Mouse (Mus musculus): Measurements from ENCODE around the gene Slc35e3.

Gene Slc35e3

DNA sequence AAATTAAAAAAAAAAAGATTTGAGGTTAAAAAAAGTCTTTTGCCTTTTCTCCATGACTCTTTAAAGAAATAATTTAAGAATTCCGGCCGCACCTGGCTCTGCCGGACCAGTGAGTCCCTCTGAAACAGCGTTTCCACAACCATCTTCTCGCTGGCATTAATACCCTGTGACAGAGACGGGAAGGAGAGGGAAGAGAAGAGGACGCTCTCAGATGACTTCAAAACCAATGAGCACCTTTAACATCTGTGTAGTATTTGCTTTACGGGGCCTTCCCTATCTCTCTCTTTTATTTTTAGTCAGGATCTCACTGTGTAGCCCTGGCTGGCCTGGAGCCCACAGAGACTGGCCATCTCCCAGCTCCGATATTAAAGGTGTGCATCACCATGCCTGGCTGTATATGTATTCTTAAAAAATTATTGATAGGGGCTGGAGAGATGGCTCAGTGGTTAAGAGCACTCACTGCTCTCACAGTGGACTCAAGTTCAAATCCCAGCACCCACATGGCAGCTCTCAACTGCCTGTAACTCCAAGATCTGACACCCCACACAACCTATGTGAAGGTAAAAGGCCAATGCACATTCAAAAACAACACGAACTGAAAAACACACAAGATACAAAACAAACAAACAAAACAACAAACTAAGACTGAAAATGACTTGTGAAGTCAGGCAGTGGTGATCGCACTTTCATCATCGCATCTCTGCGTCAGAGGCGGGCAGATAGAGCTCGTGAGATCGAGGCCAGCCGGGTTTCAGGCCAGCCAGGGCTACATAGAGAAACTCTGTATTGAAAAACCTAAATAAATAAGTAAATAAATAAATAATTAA lies 31.5 kb upstream of the Slc35e3 start:
- intact Hi-C loops (cut with DNase I), result no loop called here

DNA sequence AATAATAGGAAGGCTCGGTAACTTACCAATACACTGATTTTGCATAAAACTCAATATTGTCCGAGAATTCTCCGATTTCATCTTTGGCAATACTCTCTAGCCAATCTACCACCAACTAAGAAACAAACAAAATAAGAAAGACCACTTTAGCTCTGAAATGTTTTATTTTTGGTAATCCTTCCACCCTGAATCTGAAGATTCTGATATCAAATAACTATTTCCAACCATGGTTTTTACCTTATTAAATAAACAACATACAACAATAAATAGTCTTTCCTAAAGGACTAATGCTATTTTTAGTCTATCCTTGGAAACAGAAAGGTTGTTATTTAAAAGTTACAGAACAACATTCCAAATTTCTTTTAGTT lies 30.9 kb upstream of the Slc35e3 start:
- intact Hi-C loops (cut with DNase I), result no loop called here

DNA sequence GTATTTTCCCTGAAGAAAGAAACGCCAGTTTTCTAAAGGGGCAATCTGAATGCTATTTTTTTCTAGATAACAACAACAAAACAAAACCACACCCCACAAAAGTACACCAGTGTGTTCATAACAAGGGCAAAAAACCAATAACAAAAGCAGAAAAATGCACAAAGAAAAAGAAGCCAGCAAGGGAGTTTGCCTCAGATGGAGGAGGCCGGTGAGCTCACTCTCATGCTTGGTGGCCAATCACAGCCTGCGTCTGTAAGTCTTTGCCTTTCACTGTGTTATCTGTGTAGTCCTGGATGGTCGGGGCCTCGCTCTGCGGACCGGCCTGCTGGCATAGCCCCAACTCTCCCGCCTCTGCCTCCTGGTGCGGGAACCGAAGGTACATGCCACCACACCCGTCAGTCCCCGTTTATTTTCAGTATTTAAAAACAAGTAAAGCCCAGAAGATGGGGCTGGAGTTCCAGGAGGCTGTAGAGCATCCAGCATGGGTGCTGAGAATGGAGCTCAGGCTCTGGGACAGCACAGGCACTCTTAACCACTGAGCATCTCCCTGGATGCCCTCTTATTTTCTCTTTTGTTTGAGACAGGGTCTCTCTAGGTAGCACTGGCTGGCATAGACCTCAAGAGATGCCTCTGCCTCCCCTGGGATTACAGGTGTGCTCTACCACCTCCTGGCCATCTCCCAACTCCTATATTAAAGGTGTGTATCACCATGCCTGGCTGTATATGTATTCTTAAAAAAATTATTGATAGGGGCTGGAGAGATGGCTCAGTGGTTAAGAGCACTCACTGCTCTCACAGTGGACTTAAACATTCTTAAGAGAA lies 30.3 kb upstream of the Slc35e3 start:
- intact Hi-C loops (cut with DNase I), result no loop called here

DNA sequence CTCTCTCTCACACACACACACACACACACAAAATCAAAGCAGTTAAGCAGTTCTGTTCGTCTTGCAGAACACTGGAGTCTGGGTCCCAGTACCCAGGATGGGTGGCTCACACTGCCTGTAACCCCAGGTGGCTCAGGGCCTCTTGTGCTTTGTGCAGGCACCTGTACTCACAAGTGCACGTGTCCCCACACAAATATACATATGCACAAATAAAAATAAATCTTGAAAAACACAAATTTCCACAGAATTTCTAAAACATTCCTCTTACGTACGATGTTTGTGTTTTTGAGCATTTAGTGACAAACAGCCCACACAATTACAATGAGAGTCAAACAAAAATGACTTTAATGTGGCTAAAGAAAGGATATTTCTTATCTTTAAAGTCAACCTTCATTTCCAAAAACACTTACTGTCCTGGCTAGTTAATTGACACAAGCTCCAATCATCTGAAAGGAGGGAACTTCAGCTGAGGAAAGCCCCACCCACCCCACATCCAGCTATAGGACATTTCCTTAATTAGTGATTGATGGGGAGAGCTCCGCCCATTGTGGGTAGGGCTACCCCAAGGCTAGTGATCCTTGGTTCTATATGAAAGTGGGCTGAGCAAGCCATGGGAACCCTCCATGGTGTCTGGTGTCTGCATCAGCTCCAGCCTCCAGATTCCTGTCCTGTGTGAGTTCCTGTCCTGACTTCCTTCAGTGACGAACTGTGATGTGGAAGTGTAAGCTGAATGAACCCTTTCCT lies 29.4 kb upstream of the Slc35e3 start:
- intact Hi-C loops (cut with DNase I), result no loop called here

DNA sequence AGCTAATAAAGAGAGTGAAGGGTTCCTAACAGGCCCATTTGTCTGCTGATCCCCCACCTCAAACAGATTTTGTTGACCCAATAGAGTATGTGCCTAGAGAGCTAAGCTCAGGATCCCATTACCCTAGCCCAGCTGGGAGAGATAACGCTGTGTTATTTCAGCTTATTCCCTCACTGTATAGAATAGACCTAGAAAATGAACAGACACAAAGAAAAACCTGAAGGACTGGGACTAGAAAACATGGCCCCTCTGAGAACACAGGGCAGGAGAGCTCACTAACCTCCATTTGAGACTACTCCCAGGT lies 28.6 kb upstream of the Slc35e3 start:
- intact Hi-C loops (cut with DNase I), result no loop called here

DNA sequence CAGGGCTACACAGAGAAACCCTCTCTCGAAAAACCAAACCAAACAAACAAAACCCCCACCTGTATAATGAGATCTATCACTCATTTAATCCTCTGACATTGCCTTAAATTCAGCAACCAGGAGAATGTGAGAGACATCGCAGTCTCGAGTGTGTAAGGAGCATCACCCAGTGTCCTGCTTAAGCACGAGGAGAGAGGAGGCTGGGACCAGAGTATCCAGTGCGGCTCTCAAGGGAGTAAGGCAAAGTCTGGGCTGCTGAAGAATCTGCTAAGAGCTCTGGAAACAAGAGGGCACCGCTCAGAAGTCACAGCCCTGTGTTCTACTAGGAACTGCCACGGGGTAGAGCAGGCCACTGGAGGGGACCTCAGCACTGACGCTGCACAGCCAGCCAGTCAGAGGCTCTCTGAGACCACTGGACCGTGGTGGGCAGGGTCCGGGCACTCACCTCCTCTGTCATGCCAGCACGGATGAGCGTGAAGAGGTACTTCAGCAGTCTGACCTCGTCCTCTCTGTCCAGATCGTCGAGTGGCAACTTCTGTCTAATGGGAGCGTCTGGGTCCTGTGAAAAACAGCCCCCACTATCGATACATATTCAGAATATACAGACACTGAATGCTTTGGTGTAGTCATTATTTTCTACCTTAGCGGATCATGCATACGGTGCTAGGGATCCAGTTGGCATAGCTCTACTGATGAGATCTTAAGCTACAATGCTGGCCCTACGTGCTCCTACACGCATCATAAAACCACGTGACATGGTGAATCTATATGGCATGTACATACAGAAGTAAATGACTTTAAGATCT lies 28.0 kb upstream of the Slc35e3 start:
- intact Hi-C loops (cut with DNase I), result no loop called here

DNA sequence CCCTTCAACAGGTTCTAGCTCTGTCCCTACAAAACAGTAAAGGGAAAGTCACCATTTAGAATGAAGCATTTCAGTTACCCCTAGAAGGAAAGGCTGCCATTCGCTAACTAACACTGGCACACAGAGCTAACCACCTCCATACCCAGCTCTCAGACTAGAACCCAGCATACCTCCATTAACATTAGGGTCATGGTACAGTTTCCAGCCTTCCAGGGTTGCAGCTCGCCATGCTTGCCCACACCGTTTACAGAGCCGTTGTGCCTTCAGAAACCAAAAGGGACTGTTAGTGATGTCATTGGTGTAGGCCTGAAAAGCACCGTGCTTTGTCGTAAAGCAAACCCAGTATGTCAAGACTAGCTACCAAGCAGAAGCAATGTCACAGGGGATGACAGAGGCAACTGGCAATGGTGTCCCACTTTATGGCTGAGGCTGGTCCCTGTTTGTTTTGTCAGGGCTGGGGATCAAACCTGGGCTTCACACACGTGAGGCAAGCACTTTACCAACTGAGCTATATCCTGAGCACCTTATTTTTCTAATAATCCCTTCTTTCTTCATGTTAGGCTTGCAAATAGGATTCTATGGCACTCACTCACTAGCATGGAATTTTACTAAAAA lies 27.0 kb upstream of the Slc35e3 start:
- intact Hi-C loops (cut with DNase I), result no loop called here

DNA sequence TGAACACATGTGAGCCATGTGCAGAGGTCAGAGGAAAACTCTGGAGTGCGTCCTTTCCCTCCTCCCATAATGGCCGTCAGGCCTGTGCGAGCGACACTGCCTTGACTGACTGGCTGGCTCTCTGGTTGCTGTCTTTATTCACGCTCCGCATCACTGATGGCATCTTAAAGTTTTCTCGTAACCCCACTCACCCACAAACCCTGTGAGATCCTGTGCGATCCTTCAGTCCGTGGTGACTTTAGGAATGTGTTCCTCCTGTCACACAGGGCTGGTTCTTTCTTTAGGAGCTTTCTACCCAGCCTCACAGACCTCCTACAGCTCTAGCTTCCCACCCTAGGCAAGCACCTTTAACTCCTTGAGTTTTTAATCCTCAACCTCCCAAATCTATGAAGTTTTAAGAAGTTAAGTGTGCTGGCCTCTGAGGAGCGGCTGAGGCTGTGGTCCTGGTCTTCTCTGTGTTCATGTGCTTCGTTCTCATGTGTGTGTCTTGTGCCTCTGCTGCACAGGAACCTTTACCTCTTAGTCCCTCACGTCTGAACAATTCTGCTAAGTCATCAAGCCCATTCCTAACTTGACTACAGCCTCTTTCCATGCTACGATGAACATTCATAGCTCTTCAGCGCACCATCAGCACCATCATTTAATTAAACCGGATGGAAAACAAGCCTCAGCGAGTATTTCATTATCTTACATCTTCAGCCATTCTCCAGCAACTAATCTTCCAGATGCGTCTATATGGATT lies 26.4 kb upstream of the Slc35e3 start:
- intact Hi-C loops (cut with DNase I), result no loop called here

DNA sequence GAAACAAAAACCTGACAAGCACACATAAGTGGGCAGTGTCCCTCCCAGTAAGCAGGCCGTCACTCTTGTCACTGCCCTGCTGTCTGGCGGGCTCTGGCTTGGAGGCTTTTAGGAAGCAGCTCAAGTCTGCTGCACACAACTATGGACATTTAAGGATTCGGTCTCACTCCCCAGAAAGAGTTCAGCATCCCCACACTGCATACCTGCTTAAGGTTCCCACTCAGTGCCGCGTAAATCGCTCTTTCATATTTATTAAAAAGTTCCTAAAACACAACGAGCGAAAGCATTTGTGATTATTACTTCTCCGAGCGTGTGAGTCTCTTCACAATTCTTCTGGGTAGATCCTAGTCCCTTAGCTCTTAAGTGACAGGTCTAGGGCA lies 25.0 kb upstream of the Slc35e3 start:
- intact Hi-C loops (cut with DNase I), result no loop called here

DNA sequence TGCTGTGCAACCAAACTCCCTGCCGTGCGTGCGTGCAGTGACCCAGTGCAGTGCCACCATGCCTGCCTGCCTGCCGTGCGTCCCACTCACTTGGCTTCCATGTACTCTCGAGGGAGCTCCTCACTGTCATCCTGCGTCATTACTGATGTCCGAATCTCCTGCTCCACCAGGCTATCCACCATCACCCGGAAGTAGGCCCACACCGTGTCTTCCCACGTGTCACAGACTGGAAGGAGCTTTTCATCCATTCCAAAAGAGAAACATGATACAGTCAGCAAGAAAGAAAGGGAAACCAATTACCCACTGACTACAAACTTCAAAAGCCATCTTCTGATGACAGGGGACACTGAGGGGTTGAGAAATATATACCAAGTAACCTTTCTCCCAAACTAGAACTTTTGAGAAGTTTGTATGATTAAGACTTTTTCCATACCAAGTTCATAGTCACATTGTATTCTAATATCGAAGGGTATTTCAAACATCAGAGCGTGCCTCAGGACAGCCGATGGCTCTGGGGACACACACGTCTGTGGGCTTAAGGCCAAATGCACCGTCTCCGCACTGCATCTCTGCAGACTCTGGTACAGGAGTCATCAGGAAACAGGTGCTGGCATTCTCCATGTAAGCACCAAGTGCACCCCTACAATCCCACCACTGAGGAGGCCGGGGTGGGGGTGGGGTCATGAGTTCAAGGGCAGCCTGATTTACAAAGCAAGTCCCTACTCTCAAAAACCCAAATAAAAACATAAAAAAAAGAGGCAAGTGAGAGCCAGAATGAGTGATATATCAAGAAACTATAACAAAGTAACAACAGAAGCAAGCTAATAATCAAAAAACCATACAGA lies 24.3 kb upstream of the Slc35e3 start:
- intact Hi-C loops (cut with DNase I), result no loop called here

DNA sequence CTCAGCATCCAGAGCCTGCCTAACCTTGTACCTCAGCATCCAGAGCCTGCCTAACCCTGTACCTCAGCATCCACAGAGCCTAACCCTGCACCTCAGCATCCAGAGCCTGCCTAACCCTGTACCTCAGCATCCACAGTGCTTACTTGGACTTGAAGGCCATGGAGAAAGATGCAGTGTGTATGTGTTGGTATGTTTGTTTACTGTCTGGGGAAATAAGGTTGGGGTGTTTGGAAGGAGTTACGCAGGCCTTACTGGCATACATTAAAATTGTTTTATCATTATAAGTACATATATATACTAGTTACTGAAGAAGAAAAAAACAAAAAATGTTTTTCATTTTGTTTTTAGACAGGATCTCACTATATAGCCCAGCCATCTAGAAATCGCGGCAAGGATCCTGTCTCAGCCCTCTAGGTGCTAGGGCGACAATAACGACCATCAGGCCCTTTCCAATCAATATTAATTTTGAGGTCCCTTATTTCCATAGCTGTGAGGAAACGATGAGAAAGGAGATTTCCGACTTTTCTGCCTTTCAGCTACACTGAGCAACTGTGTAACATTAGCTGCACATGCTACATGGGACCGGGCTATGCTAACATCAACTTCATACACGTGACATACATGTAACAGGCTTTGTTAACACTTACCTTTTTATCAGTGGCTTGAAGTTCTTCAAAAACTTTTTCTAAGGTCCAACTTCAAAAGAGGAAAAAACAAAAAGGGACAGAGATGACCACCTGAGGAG lies 23.5 kb upstream of the Slc35e3 start:
- intact Hi-C loops (cut with DNase I), result no loop called here

DNA sequence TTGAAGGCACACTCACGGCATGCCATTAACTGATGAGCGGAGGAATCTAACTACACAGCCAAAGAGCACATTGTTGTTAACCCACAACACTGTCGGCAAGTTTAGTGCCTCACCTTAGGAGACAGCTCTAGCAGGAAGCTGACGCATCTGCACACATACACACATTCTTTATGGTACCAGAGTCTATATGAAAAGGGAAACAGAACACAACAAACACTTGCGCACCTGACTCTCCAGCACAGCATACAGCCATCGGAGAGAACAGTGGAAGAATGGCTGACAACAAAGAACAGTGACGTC lies 21.9 kb upstream of the Slc35e3 start:
- intact Hi-C loops (cut with DNase I), result no loop called here

DNA sequence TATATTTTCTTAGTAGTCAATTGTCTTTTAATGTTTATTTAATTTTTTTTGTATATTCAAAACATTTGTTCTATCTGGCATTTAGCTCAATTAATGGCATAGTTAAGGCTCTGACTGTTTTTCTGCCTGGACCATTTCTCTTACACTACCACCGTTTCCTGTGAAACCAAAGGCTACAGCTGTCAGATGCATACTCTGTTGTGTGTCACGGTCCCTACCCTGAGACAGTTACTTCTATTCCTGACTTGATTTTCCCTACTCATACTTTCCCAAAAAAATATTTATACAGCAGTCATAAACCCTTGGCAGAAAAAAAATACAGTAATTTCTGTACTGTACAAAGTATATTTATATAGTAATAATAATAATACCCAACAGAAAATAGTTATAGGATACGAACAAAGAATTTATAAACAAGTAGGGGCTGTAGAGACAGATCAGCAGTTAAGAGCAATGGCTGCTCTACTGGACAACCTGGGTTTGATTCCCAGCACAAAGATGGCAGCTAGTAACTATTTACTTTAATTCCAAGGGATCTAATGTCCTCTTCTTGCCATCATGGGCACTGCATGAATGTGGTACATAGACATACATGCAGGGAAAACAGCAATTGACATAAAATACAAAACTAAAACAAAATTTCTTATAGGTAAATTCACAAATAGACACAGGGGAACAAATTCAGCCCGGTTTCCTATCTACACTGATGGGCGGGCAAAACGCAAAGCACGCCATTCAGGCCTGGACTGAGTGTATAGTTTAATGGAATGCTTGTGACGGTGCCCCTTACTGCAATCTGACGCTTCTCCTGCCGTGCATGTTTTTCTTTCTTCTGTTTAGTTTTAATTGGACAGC lies 21.3 kb upstream of the Slc35e3 start:
- intact Hi-C loops (cut with DNase I), result no loop called here

DNA sequence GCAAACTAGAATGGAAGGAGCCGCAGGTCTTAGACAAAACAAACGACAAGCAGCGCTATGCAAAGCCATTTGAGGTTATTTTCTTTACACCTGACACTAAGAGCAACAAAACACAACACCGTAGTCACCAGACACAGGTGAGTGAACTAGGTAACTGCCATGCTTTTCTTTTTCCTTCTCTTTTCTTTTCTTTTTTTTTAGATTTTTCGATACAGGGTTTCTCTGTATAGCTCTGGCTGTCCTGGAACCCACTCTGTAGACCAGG lies 20.7 kb upstream of the Slc35e3 start:
- intact Hi-C loops (cut with DNase I), result no loop called here

DNA sequence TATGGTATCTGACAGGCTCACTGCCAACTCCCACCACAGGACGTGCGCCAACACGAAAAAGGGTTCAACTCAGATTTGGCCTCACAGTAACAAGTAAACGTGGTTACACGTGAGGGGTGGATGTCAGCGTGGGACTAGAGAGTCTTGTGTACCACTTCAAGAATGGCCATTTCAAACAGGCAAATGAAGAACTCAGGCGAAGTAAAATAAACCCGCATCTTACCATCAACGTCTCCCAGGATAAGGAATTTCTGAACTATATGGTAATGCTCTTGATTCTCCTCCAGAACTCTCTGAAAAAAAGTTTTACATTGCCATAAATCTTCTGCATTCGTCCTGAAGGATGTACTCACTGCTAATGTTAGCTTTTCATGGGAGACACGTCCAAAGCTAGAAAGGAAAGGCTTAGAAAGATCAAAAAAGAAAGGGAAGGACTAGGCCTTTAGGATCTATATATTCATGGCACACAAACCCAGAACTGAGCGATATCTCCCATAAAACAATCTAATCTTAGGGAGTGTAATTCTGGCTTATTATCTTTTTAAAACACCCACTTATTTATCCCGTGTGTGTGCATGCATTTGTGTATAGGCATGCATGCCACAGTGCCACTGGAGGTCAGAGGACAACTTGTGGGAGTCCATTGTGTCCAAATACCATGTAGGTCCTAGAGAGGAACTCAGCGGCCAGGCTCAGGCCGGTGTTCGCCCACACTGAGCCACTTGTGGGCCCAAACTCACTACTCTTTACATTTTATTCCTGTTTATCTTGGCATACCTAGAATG lies 20.1 kb upstream of the Slc35e3 start:
- intact Hi-C loops (cut with DNase I), result no loop called here

DNA sequence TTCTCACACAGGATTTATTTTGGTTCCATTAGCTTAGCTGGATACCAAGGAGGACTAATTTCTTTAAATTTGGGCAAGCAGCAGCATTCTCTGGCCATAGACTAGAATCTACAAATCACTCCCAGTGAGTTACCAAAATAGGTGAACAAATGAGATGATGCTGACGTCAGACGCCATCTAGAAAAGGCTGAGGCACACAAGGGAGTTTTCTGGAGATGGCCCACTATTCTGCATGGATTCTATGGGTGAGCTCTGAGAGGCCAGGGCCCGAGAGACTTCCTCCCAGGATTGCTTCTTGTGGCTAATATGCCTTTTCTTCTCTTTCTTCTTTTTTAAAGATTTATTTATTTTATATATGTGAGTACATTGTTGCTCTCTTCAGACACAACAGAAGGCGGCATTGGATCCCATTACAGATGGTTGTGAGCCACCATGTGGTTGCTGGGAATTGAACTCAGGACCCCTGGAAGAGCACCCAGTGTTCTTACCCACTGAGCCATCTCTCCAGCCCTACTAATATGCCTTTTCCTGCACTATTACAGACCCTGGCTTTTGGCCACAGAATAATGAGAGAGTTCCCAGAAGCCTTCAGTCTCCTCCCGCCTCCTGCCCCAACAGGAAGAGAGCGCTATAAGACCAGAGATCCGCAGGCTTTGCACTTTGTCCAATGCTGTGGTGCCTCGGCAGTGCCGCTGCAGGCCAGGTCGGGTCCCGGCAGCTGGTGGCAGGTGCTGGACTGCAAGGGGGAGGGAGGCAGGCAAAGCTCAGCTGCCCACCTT lies 19.1 kb upstream of the Slc35e3 start:
- intact Hi-C loops (cut with DNase I), result no loop called here

DNA sequence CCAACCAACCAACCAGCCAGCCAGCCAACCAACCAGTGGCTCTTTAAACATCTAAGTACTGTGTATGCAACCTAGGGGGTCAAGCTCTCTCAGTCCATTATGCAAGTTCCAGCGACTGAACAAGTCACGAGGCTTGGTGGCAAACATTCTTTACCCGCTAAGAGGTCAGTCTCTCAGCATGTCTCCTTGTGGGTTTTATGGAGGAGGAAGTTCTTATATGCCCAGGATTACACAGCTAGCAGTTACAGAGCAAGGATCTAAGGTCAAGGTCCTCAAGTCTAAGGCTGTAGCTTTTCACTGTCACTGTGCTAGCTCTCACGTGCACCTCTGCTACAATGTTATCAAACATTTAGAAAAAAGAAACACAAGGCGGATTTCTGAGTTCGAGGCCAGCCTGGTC lies 18.4 kb upstream of the Slc35e3 start:
- intact Hi-C loops (cut with DNase I), result no loop called here
